Mouse (Mus musculus): ENCODE results near the gene Ssh1.

Gene Ssh1

GRCm38 (mm10) chr5:113993031-113993486, 635 bp downstream of the Ssh1 start:
- no peak for DNase-seq (ENCODE audit: low spot score in 2 of 2)

- DNase-seq (ENCODE audit: low spot score in 2 of 2) = peak in 1 of 2 experiments; percentile 57
Observed at GRCm38 (mm10) chr5:113992339-113992831, 1.3 kb downstream of the Ssh1 start.

- DNase-seq (ENCODE audit: low spot score in 2 of 2) = no peak
Observed at GRCm38 (mm10) chr5:113991141-113991540, 2.6 kb downstream of the Ssh1 start.

- DNase-seq (ENCODE audit: low spot score in 2 of 2) = no peak
Observed at GRCm38 (mm10) chr5:113990593-113990992, 3.1 kb downstream of the Ssh1 start.

GRCm38 (mm10) chr5:113989437-113990024, 4.2 kb downstream of the Ssh1 start:
- no peak for DNase-seq (ENCODE audit: low spot score in 2 of 2)

- DNase-seq (ENCODE audit: low spot score in 2 of 2) = peak in 1 of 2 experiments; percentile 67
Observed at GRCm38 (mm10) chr5:113986182-113986961, 7.3 kb downstream of the Ssh1 start.

- DNase-seq (ENCODE audit: low spot score in 2 of 2) = no peak
Observed at GRCm38 (mm10) chr5:113985737-113986136, 8.0 kb downstream of the Ssh1 start.

- no peak for DNase-seq (ENCODE audit: low spot score in 2 of 2)
Observed at GRCm38 (mm10) chr5:113984025-113984740, 9.5 kb downstream of the Ssh1 start.

- no peak for DNase-seq (ENCODE audit: low spot score in 2 of 2)
Observed at GRCm38 (mm10) chr5:113983541-113983940, 10.2 kb downstream of the Ssh1 start.

- DNase-seq (ENCODE audit: low spot score in 2 of 2) = no peak
Observed at GRCm38 (mm10) chr5:113981843-113982242, 11.9 kb downstream of the Ssh1 start.

- DNase-seq (ENCODE audit: low spot score in 2 of 2) = no peak
Observed at GRCm38 (mm10) chr5:113981171-113981570, 12.5 kb downstream of the Ssh1 start.

- DNase-seq (ENCODE audit: low spot score in 2 of 2) = no peak
Observed at GRCm38 (mm10) chr5:113980511-113980910, 13.2 kb downstream of the Ssh1 start.

- no peak for DNase-seq (ENCODE audit: low spot score in 2 of 2)
Observed at GRCm38 (mm10) chr5:113977309-113977708, 16.4 kb downstream of the Ssh1 start.

GRCm38 (mm10) chr5:113976597-113976996, 17.1 kb downstream of the Ssh1 start:
- no peak for DNase-seq (ENCODE audit: low spot score in 2 of 2)

- DNase-seq (ENCODE audit: low spot score in 2 of 2) = peak; percentile 56 to 73
Observed at GRCm38 (mm10) chr5:113975538-113976215, 18.0 kb downstream of the Ssh1 start.

- no peak for DNase-seq (ENCODE audit: low spot score in 2 of 2)
Observed at GRCm38 (mm10) chr5:113974576-113974975, 19.1 kb downstream of the Ssh1 start.

GRCm38 (mm10) chr5:113973790-113974189, 19.9 kb downstream of the Ssh1 start:
- DNase-seq (ENCODE audit: low spot score in 2 of 2) = peak; percentile 44 to 45

- no peak for DNase-seq (ENCODE audit: low spot score in 2 of 2)
Observed at GRCm38 (mm10) chr5:113972589-113973515, 20.8 kb downstream of the Ssh1 start.

- no peak for DNase-seq (ENCODE audit: low spot score in 2 of 2)
Observed at GRCm38 (mm10) chr5:113971434-113971960, 22.2 kb downstream of the Ssh1 start.

- DNase-seq (ENCODE audit: low spot score in 2 of 2) = no peak
Observed at GRCm38 (mm10) chr5:113968371-113968770, 25.3 kb downstream of the Ssh1 start.

Data from urinary bladder, postnatal 36 days (tissue).